Comparison of ENCODE assay signal across 10 mouse cellular contexts in the genomic region with DNA sequence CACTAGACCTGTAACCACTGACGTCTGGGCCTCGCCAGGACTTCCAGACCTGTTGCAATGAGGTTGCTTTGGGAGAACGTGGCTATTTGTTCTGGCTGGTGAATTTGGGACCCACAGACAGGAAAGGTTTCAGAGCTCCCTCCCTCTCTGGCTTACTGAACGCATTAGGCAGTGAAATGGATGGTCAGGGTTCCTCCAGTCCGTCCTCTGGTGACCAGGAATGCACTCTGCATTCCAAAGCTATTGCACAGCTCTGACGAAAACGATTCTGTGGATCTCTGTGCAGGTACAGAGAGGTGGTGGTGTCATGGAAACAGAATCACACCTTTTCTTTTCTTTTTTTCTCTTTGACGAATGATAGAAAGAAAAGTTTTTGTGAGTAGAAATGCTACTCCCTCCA. TPM values are rescaled to one million over a fixed set of nuclear protein-coding genes. Genes with fewer than 3 reads are reported as not detected.
DNase-seq lines count a peak whose midpoint lies in the region; ATAC-seq and TF ChIP-seq lines count a peak whose summit lies in the region.
"Had no signal": no experiment of that assay in that cellular context is flagged by ENCODE, and none has a peak within 500 bp of the region (broad histone marks: within the 10 kb centered on the region; RNA-seq: fewer than 3 reads in every experiment).

No protein-coding gene starts in this region.

- peak overlapping the region; percentile 89 for H3K4me2 ChIP-seq in heart, embryonic 13.5 days
- peak overlapping the region; percentile 88 for H3K4me2 ChIP-seq in liver, embryonic 13.5 days
- H3K4me2 ChIP-seq in stomach, postnatal 0 days (replicated peaks; ENCODE audit: low read depth): peak overlapping the region; percentile 68; the same call in 1 of the 2 replicates

- peaks cover 14% of the 10 kb centered on the region for H3K36me3 ChIP-seq in heart, embryonic 13.5 days
- H3K36me3 ChIP-seq in testis, adult 2 months (ENCODE audit: control insufficient read depth, insufficient read depth, low read length): 0 out of 2 replicates have a peak, but pooled peaks cover 1% of the 10 kb centered on the region
- peaks cover 9% of the 10 kb centered on the region; the same call in 1 of the 2 replicates for H3K36me3 ChIP-seq in liver, embryonic 13.5 days
- H3K36me3 ChIP-seq in stomach, postnatal 0 days (ENCODE audit: control insufficient read depth, insufficient read depth, low read length): no peaks in the 10 kb centered on the region

- no peaks in the 10 kb centered on the region for H3K27me3 ChIP-seq in heart, embryonic 13.5 days (replicated peaks)
- no peaks in the 10 kb centered on the region for H3K27me3 ChIP-seq in testis, adult 2 months (ENCODE audit: control insufficient read depth, insufficient read depth, low read length)
- H3K27me3 ChIP-seq in liver, embryonic 13.5 days: no peaks in the 10 kb centered on the region
- no peaks in the 10 kb centered on the region for H3K27me3 ChIP-seq in stomach, postnatal 0 days (ENCODE audit: control insufficient read depth, insufficient read depth, low read length)

- WGBS in heart, embryonic 13.5 days: 40% methylated on average over 8 of the region's 8 CpGs
- WGBS in liver, embryonic 13.5 days (ENCODE audit: insufficient replicate concordance): 69% methylated on average over 8 of the region's 8 CpGs
- 54% methylated on average over 8 of the region's 8 CpGs for WGBS in stomach, postnatal 0 days

- no peak for TF ChIP-seq EP300 in stomach, postnatal 0 days (optimal IDR thresholded peaks at IDR 0.05)

- H3K4me3 ChIP-seq in heart, embryonic 13.5 days: peak overlapping the region; percentile 96
- H3K4me3 ChIP-seq in testis, adult 2 months (ENCODE audit: control insufficient read depth, low read depth, low read length): peak overlapping the region; percentile 26
- 0 out of 2 replicates have a peak overlapping the region, but pooled peaks have one; percentile 7 for H3K4me3 ChIP-seq in liver, embryonic 13.5 days (replicated peaks)
- no peak overlapping the region for H3K4me3 ChIP-seq in stomach, postnatal 0 days (ENCODE audit: low read depth, low read length)

- 0 out of 2 replicates have a peak, but pooled peaks cover 6% of the 10 kb centered on the region for H3K9me3 ChIP-seq in heart, embryonic 13.5 days
- H3K9me3 ChIP-seq in liver, embryonic 13.5 days (replicated peaks): peaks cover 4% of the 10 kb centered on the region; the same call in 1 of the 2 replicates
- H3K9me3 ChIP-seq in stomach, postnatal 0 days (ENCODE audit: control insufficient read depth, low read length): no peaks in the 10 kb centered on the region

- intact Hi-C loops in heart, postnatal 14 days (cut with DNase I): no loop called here

- TF ChIP-seq POLR2A in testis, adult 2 months (IDR thresholded peaks at IDR 0.05; ENCODE audit: control insufficient read depth, low read depth, low read length): no peak

- no peak for TF ChIP-seq CTCF in testis, adult 2 months (IDR thresholded peaks at IDR 0.05; ENCODE audit: control insufficient read depth, insufficient read depth, insufficient replicate concordance, low read depth, low read length)
- no peak for TF ChIP-seq CTCF in stomach, postnatal 0 days (IDR thresholded peaks at IDR 0.05; ENCODE audit: low read depth)

- no peak for DNase-seq in heart, postnatal 14 days
- no peak for DNase-seq in testis, postnatal 10 days (ENCODE audit: low spot score)
- no peak for DNase-seq in liver, embryonic 13.5 days
- no peak for DNase-seq in stomach, postnatal 0 days (ENCODE audit: low spot score)
- DNase-seq in frontal cortex, postnatal 36 days (ENCODE audit: low spot score in 2 of 2): no peak
- no peak for DNase-seq in B cell, adult 2 months
- DNase-seq: gastrocnemius, postnatal 36 days; right cerebral cortex, postnatal 4 days had no signal

- ATAC-seq in heart, embryonic 13.5 days (ENCODE audit: extremely low read depth, insufficient number of reproducible peaks, low FRiP score, low TSS enrichment): no peak
- ATAC-seq in liver, embryonic 13.5 days (ENCODE audit: low read depth): no peak
- no peak for ATAC-seq in stomach, postnatal 0 days (ENCODE audit: low FRiP score, low TSS enrichment)

- peaks cover 55% of the 10 kb centered on the region for H3K4me1 ChIP-seq in heart, embryonic 13.5 days
- peaks cover 7% of the 10 kb centered on the region for H3K4me1 ChIP-seq in testis, adult 2 months (ENCODE audit: control insufficient read depth, insufficient read depth, low read length)
- H3K4me1 ChIP-seq in liver, embryonic 13.5 days (replicated peaks): peaks cover 53% of the 10 kb centered on the region
- H3K4me1 ChIP-seq in stomach, postnatal 0 days (replicated peaks; ENCODE audit: control insufficient read depth, insufficient read depth): 0 out of 2 replicates have a peak, but pooled peaks cover 6% of the 10 kb centered on the region

- H3K9ac ChIP-seq in heart, embryonic 13.5 days: peak overlapping the region; percentile 96
- peak overlapping the region; percentile 97; the same call in 1 of the 2 replicates for H3K9ac ChIP-seq in liver, embryonic 13.5 days
- H3K9ac ChIP-seq in stomach, postnatal 0 days (ENCODE audit: low read length): no peak overlapping the region; the same call in 1 of the 2 replicates

- peak overlapping the region; percentile 66 for H3K27ac ChIP-seq in heart, embryonic 13.5 days (replicated peaks)
- no peak overlapping the region for H3K27ac ChIP-seq in testis, adult 2 months (ENCODE audit: control insufficient read depth, insufficient read depth, low read depth, low read length)
- H3K27ac ChIP-seq in liver, embryonic 13.5 days: no peak overlapping the region
- H3K27ac ChIP-seq in stomach, postnatal 0 days (replicated peaks): no peak overlapping the region

RNA-seq across cellular contexts. Expression of a gene that starts 1.9 kb away (rescaled TPM):
- 121 and 135 TPM in 2 replicates for polyA plus RNA-seq in heart, embryonic 13.5 days (2015; fragmentation: Nextera tagmentation; extraction: Ambion mirVana)
- 10 to 100 TPM; 87.9 to 99.3 TPM for total RNA-seq in heart, postnatal 14 days (2021)
- 98.3 and 112 TPM in 2 replicates for polyA plus RNA-seq in testis, adult 2 months (2012; rRNA removed)
- 54.9 and 58.2 TPM in 2 replicates for polyA plus RNA-seq in liver, embryonic 13.5 days (2015; fragmentation: Nextera tagmentation; extraction: Ambion mirVana)
- 83.4 and 83.6 TPM in 2 replicates for polyA plus RNA-seq in stomach, postnatal 0 days (2015; fragmentation: Nextera tagmentation; extraction: Ambion mirVana)

RNA-seq across cellular contexts. Expression of a gene that starts 41.1 kb away (rescaled TPM):
- polyA plus RNA-seq in heart, embryonic 13.5 days (2015; fragmentation: Nextera tagmentation; extraction: Ambion mirVana): 3.9 and 4.0 TPM in 2 replicates
- 1 to 10 TPM; 4.4 to 6.2 TPM for total RNA-seq in heart, postnatal 14 days (2021)
- polyA plus RNA-seq in testis, adult 2 months (2012; rRNA removed): 7.9 and 8.3 TPM in 2 replicates
- 2.2 and 2.7 TPM in 2 replicates for polyA plus RNA-seq in liver, embryonic 13.5 days (2015; fragmentation: Nextera tagmentation; extraction: Ambion mirVana)
- 4.5 and 5.0 TPM in 2 replicates for polyA plus RNA-seq in stomach, postnatal 0 days (2015; fragmentation: Nextera tagmentation; extraction: Ambion mirVana)
